Mouse (Mus musculus): ENCODE data around the gene Uvrag.

Gene Uvrag

GRCm38 (mm10) chr7:99140984-99141918, at the start of gene Uvrag:
TSS of gene Uvrag (minus strand) at chr7:99141141.
- DNase-seq (ENCODE audit: low read depth), result peak; percentile 99

GRCm38 (mm10) chr7:99189885-99190284, 48.9 kb upstream of the Uvrag start:
- peak; percentile 21 for DNase-seq (ENCODE audit: low read depth)

- DNase-seq (ENCODE audit: low read depth), result no peak
Observed at GRCm38 (mm10) chr7:99188630-99189029, 47.7 kb upstream of the Uvrag start.

GRCm38 (mm10) chr7:99187451-99187850, 46.5 kb upstream of the Uvrag start:
- no peak for DNase-seq (ENCODE audit: low read depth)

- no peak for DNase-seq (ENCODE audit: low read depth)
Observed at GRCm38 (mm10) chr7:99185405-99185804, 44.5 kb upstream of the Uvrag start.

- peak; percentile 43 for DNase-seq (ENCODE audit: low read depth)
Observed at GRCm38 (mm10) chr7:99183751-99184150, 42.8 kb upstream of the Uvrag start.

GRCm38 (mm10) chr7:99182432-99183172, 41.7 kb upstream of the Uvrag start, which contains the start of gene Dgat2:
TSS of gene Dgat2 (minus strand) at chr7:99182719.
- peak; percentile 97 for DNase-seq (ENCODE audit: low read depth)

GRCm38 (mm10) chr7:99181619-99182431, 40.9 kb upstream of the Uvrag start:
- DNase-seq (ENCODE audit: low read depth), result peak; percentile 51

- no peak for DNase-seq (ENCODE audit: low read depth)
Observed at GRCm38 (mm10) chr7:99180162-99180561, 39.2 kb upstream of the Uvrag start.

GRCm38 (mm10) chr7:99179271-99179670, 38.3 kb upstream of the Uvrag start:
- DNase-seq (ENCODE audit: low read depth), result no peak

GRCm38 (mm10) chr7:99177386-99177785, 36.4 kb upstream of the Uvrag start:
- no peak for DNase-seq (ENCODE audit: low read depth)

- DNase-seq (ENCODE audit: low read depth), result no peak
Observed at GRCm38 (mm10) chr7:99175666-99176065, 34.7 kb upstream of the Uvrag start.

GRCm38 (mm10) chr7:99175118-99175517, 34.2 kb upstream of the Uvrag start:
- no peak for DNase-seq (ENCODE audit: low read depth)

- no peak for DNase-seq (ENCODE audit: low read depth)
Observed at GRCm38 (mm10) chr7:99174006-99174405, 33.1 kb upstream of the Uvrag start.

- DNase-seq (ENCODE audit: low read depth), result no peak
Observed at GRCm38 (mm10) chr7:99172898-99173297, 32.0 kb upstream of the Uvrag start.

GRCm38 (mm10) chr7:99171730-99172463, 31.0 kb upstream of the Uvrag start:
- no peak for DNase-seq (ENCODE audit: low read depth)

- DNase-seq (ENCODE audit: low read depth), result no peak
Observed at GRCm38 (mm10) chr7:99170519-99170918, 29.6 kb upstream of the Uvrag start.

- DNase-seq (ENCODE audit: low read depth), result no peak
Observed at GRCm38 (mm10) chr7:99169717-99170403, 28.9 kb upstream of the Uvrag start.

GRCm38 (mm10) chr7:99168756-99169155, 27.8 kb upstream of the Uvrag start:
- no peak for DNase-seq (ENCODE audit: low read depth)

GRCm38 (mm10) chr7:99167939-99168338, 27.0 kb upstream of the Uvrag start:
- no peak for DNase-seq (ENCODE audit: low read depth)

GRCm38 (mm10) chr7:99166159-99166558, 25.2 kb upstream of the Uvrag start:
- DNase-seq (ENCODE audit: low read depth), result no peak

All from naive thymus-derived CD4-positive, alpha-beta T cell, adult 2 months (primary cell).